Mouse (Mus musculus): ENCODE results near the gene Gm10647. TPM values are rescaled to one million over a fixed set of nuclear protein-coding genes. Genes with fewer than 3 reads are reported as not detected.
"Not testable (repeated sequence)": the region's sequence is repeated elsewhere in the genome, so short reads cannot be mapped to it uniquely, and the experiment has no call there.

The Gm10647 gene
- polyA plus RNA-seq, 1 experiment from 2014 or later = 0.43 TPM

- not testable (repeated sequence) for H3K27ac ChIP-seq; H3K9me3 ChIP-seq; H3K36me3 ChIP-seq (replicated peaks); H3K4me1 ChIP-seq; ATAC-seq (ENCODE audit: low FRiP score)
- H3K27me3 ChIP-seq = peaks cover 32% of the 10 kb centered on the region
- peak overlapping the region; percentile 33 for H3K9ac ChIP-seq
- H3K4me3 ChIP-seq (replicated peaks) = peak overlapping the region; percentile 37
- 1% methylated on average over 30 of the region's 37 CpGs for WGBS
- peak overlapping the region; percentile 53 for H3K4me2 ChIP-seq
These were observed 9.1 kb downstream of the Gm10647 start for GRCm38 (mm10) chr9:66805951-66806350.

- 11% methylated on average over 2 of the region's 2 CpGs for WGBS
- H3K36me3 ChIP-seq (replicated peaks) = no peaks in the 10 kb centered on the region
- no peak for ATAC-seq (ENCODE audit: low FRiP score)
These were observed 16.6 kb downstream of the Gm10647 start for GRCm38 (mm10) chr9:66813392-66813791.

GRCm38 (mm10) chr9:66820996-66821395 is 24.2 kb downstream of the Gm10647 start:
- ATAC-seq (ENCODE audit: low FRiP score) = no peak
- Histone ChIP-seq H3K27me3 (no peaks in the 10 kb centered on the region), H3K4me3 (replicated peaks) (no peak overlapping the region), H3K4me1 (no peaks in the 10 kb centered on the region), H3K9me3 (no peaks in the 10 kb centered on the region), H3K4me2 (no peak overlapping the region), H3K9ac (no peak overlapping the region), H3K36me3 (replicated peaks) (no peaks in the 10 kb centered on the region), H3K27ac (no peak overlapping the region)
- WGBS = 83% methylated on average over 5 of the region's 5 CpGs

More at GRCm38 (mm10) chr9:66813392-66813791, 16.6 kb downstream of the Gm10647 start:
- Histone ChIP-seq H3K4me3 (replicated peaks) (no peak overlapping the region), H3K9me3 (no peaks in the 10 kb centered on the region), H3K4me1 (0 out of 2 replicates have a peak, but pooled peaks cover 3% of the 10 kb centered on the region), H3K9ac (no peak overlapping the region), H3K27me3 (no peaks in the 10 kb centered on the region), H3K27ac (no peak overlapping the region), H3K4me2 (no peak overlapping the region)

- WGBS = 65% methylated on average over 2 of the region's 5 CpGs
- not testable (repeated sequence) for H3K9ac ChIP-seq; H3K4me3 ChIP-seq (replicated peaks); H3K4me2 ChIP-seq; H3K27ac ChIP-seq; H3K4me1 ChIP-seq; H3K27me3 ChIP-seq; H3K9me3 ChIP-seq; ATAC-seq (ENCODE audit: low FRiP score); H3K36me3 ChIP-seq (replicated peaks)
These were observed 25.4 kb downstream of the Gm10647 start for GRCm38 (mm10) chr9:66822255-66822654.

- no peaks in the 10 kb centered on the region for H3K36me3 ChIP-seq (replicated peaks)
- no peak overlapping the region for H3K9ac ChIP-seq
- no peak overlapping the region for H3K4me3 ChIP-seq (replicated peaks)
- 45% methylated on average over 1 of the region's 1 CpGs for WGBS
- no peaks in the 10 kb centered on the region for H3K9me3 ChIP-seq
- no peak for ATAC-seq (ENCODE audit: low FRiP score)
- H3K27me3 ChIP-seq = no peaks in the 10 kb centered on the region; the same call in 1 of the 2 replicates
- no peak overlapping the region for H3K27ac ChIP-seq
- no peak overlapping the region for H3K4me2 ChIP-seq
- no peaks in the 10 kb centered on the region for H3K4me1 ChIP-seq
These were observed 29.2 kb downstream of the Gm10647 start for GRCm38 (mm10) chr9:66825990-66826389.

GRCm38 (mm10) chr9:66832366-66832908 is 35.6 kb downstream of the Gm10647 start:
- H3K9ac ChIP-seq = no peak overlapping the region
- H3K4me2 ChIP-seq = no peak overlapping the region
- no peak overlapping the region for H3K4me3 ChIP-seq (replicated peaks)
- H3K36me3 ChIP-seq (replicated peaks) = no peaks in the 10 kb centered on the region
- H3K4me1 ChIP-seq = peaks cover 11% of the 10 kb centered on the region
- no peak overlapping the region for H3K27ac ChIP-seq
- H3K27me3 ChIP-seq = peaks cover 27% of the 10 kb centered on the region
- no peaks in the 10 kb centered on the region for H3K9me3 ChIP-seq
- WGBS = 70% methylated on average over 4 of the region's 4 CpGs
- no peak for ATAC-seq (ENCODE audit: low FRiP score)

GRCm38 (mm10) chr9:66833851-66834250 is 37.0 kb downstream of the Gm10647 start:
- Histone ChIP-seq H3K27me3 (peaks cover 27% of the 10 kb centered on the region), H3K9ac (peak overlapping the region; percentile 47; the same call in 1 of the 2 replicates), H3K9me3 (no peaks in the 10 kb centered on the region), H3K4me1 (peaks cover 11% of the 10 kb centered on the region), H3K4me3 (replicated peaks) (peak overlapping the region; percentile 45), H3K4me2 (peak overlapping the region; percentile 83), H3K36me3 (replicated peaks) (no peaks in the 10 kb centered on the region), H3K27ac (no peak overlapping the region)
- whole genome bisulfite sequencing = 19% methylated on average over 7 of the region's 7 CpGs
- ATAC-seq (ENCODE audit: low FRiP score) = no peak

- Histone ChIP-seq H3K9me3 (no peaks in the 10 kb centered on the region), H3K27me3 (peaks cover 27% of the 10 kb centered on the region), H3K36me3 (replicated peaks) (no peaks in the 10 kb centered on the region), H3K4me3 (replicated peaks) (peak within 1 kb of the TSS; percentile 45), H3K27ac (no peak within 1 kb of the TSS), H3K4me2 (peak within 1 kb of the TSS; percentile 83), H3K9ac (peak within 1 kb of the TSS; percentile 47), H3K4me1 (peaks cover 11% of the 10 kb centered on the region)
- peak; percentile 99 for ATAC-seq (ENCODE audit: low FRiP score)
- WGBS = under 1% methylated on average over 56 of the region's 58 CpGs
These were observed 37.7 kb downstream of the Gm10647 start, which contains the start of gene Aph1c for GRCm38 (mm10) chr9:66834318-66835096. Gene Aph1c (minus strand): TSS chr9:66834726.

GRCm38 (mm10) chr9:66835097-66835480 is 38.2 kb downstream of the Gm10647 start:
- ATAC-seq (ENCODE audit: low FRiP score) = peak; percentile 78
- Histone ChIP-seq H3K27ac (no peak overlapping the region), H3K4me1 (peaks cover 11% of the 10 kb centered on the region), H3K36me3 (replicated peaks) (no peaks in the 10 kb centered on the region), H3K4me3 (replicated peaks) (peak overlapping the region; percentile 45), H3K27me3 (peaks cover 27% of the 10 kb centered on the region), H3K9me3 (no peaks in the 10 kb centered on the region), H3K9ac (peak overlapping the region; percentile 47), H3K4me2 (peak overlapping the region; percentile 83)
- WGBS = under 1% methylated on average over 24 of the region's 24 CpGs

- 93% methylated on average over 5 of the region's 5 CpGs for WGBS
- H3K4me3 ChIP-seq (replicated peaks) = no peak overlapping the region
- no peaks in the 10 kb centered on the region for H3K4me1 ChIP-seq
- H3K36me3 ChIP-seq (replicated peaks) = peaks cover 14% of the 10 kb centered on the region
- no peak for ATAC-seq (ENCODE audit: low FRiP score)
- no peak overlapping the region for H3K9ac ChIP-seq
- no peak overlapping the region for H3K27ac ChIP-seq
- H3K27me3 ChIP-seq = no peaks in the 10 kb centered on the region
- H3K9me3 ChIP-seq = no peaks in the 10 kb centered on the region
- H3K4me2 ChIP-seq = no peak overlapping the region
These were observed 50.0 kb downstream of the Gm10647 start for GRCm38 (mm10) chr9:66846822-66847221.
